Mouse (Mus musculus) heart, adult 9 months (tissue): ENCODE measurements around the gene Ahcyl2.

Experiments used
- DNase-seq, 2 experiments: peaks; one replicate each; pipeline ENCODE4 v3.0.0; 2022; ENCODE audit warnings: low spot score in 2 of 2

Gene Ahcyl2

DNA sequence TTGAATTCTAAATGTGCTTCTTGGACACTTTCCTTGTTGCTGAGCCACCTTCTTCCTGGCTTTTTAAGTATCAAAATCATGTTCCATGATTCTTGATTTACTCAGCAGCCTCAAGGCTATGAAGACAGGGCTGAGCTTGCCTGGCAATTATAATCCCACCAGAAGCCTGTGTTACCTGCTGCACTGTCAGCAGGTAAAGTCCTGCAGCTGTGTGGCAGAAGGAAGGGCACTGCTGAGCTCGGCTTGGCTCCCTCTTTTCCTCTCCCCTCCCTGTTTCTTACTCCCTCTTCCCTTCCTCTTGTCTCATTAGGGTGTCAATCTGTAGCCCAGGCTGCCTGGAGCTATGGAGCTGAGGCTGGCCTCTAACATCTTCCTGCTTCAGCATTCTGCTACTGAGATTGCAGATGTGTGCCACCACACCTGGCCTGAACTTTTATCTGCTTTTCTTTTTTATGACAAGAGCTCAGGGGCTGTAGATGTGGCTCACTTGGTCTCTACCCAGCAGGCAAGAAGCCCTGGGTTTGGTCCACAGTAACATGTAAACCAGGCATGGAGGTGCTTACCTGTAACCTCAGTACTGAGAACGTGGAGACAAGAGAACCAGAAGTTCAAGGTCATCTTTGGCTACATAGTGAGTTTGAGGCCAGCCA is 3.0 kb downstream of the Ahcyl2 start:
- DNase-seq = no peak

GRCm38 (mm10) chr6:29772236-29772635 is 4.4 kb downstream of the Ahcyl2 start:
- no peak for DNase-seq

- DNase-seq = no peak
Measured at GRCm38 (mm10) chr6:29774161-29774560, 6.3 kb downstream of the Ahcyl2 start.

- no peak for DNase-seq
Measured at GRCm38 (mm10) chr6:29775609-29776008, 7.8 kb downstream of the Ahcyl2 start.

DNA sequence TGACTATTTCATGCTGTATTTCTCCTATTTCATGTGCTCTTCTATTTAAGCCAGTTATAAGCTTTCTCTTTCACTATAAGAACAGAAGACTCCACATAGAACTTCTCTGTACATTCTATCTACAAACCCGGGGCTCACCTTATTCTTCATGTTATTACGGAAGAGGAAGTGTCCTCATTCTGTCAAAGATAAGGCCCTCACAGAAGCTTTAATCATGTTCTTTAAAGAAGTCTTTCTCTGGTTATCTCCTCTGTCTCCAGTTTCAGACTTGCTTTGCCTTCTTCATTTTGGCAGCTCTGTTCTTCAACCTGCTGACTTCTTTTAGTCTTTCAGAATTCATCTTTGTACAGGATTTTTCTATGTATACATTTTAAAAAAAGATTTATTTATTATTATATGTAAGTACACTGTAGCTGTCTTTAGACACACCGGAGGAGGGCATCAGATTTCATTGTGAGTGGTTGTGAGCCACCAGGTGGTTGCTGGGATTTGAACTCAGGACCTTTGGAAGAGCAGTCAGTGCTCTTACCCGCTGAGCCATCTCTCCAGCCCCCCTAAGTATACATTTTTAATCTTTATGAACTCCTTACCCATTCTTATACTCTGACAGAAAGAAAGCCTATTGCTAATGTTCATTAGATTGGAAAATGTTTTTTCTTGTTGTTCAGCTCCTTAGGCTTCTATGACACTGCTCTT is 8.9 kb downstream of the Ahcyl2 start:
- no peak for DNase-seq

- no peak for DNase-seq
Measured at GRCm38 (mm10) chr6:29777238-29777555, 9.4 kb downstream of the Ahcyl2 start.

DNA sequence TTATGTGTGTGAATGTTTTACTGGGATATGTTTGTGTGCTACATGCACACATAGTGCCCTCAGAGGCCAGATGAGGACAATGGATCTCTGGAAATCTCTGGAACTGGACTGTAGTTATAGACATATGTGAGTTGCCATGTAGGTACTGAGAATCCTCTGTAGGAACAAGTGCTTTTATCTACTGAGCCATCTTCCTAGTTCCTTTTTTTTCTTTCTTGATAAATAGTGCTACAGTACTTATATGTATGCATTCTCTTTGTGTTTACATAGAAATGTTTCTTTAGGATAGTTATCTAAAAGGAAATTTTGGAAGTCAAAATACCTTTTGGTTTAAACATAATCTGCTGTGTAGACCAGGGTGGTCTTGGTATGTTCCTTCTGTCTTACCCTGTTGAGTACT is 12.3 kb downstream of the Ahcyl2 start:
- no peak for DNase-seq

DNA sequence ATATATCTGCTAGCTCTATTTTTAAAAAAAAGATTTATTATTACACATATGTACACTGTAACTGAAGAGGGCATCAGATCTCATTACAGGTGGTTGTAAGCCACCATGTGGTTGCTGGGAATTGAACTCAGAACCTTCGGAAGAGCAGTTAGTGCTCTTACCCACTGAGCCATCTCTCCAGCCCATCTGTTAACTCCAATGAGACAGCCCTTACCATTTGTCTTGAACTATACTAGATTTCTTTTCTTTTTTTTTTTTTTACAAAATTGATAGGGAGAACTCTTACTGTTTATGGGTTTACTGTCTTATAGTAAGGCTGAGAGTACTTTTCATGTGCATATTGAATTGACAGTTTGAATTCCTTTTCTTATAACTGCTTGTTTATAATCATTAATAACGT is 12.8 kb downstream of the Ahcyl2 start:
- DNase-seq = no peak

- DNase-seq = no peak
Measured at GRCm38 (mm10) chr6:29782239-29782638, 14.4 kb downstream of the Ahcyl2 start.

DNA sequence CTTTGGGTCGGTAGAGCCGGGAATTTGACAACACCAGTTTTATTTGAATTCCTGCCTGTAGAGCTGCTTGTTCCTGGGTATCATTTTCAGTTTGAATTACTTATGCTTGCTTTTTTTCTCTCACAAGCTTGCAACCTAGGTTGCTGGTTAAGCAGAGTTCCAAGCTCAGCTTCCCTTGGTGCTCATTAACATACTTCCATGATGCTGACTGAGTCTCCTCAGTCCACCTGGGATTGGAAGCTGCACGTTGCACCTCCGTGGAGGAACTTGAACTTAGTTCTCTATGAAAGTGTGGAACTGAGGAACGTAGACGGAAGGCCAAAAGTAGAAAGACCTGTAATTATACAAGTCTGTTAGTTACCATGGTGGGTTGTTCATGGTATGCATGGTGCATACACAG is 16.1 kb downstream of the Ahcyl2 start:
- DNase-seq = no peak

DNA sequence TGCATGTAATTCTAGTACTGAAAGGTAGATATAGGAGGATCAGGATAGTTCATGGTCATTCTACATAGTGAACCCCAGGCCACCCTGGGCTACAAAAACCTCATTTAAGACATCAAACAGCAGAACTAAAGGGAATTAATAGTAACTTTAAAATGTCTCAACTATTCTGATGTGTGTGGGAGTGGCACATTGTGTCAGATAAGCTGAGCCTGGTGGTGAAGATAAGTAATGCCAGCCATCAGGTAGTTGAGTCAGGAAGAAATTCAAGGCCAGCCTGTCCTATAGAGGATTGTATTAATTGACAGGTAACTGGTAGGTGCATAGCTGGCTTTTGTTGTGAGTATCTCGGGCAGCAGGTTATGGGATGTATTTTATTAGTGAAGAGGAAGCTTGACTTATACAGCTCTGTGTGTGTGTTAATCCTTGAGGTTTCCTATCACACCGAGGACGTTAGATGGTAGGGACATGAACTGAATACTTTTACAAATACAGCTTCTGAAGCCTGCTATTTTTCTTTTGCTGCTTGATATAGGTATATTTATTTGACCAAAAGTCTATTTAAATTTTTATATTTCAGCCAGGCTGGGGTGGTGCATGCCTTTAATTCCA is 16.7 kb downstream of the Ahcyl2 start:
- no peak for DNase-seq

GRCm38 (mm10) chr6:29785759-29786158 is 17.9 kb downstream of the Ahcyl2 start:
- DNase-seq = no peak

DNA sequence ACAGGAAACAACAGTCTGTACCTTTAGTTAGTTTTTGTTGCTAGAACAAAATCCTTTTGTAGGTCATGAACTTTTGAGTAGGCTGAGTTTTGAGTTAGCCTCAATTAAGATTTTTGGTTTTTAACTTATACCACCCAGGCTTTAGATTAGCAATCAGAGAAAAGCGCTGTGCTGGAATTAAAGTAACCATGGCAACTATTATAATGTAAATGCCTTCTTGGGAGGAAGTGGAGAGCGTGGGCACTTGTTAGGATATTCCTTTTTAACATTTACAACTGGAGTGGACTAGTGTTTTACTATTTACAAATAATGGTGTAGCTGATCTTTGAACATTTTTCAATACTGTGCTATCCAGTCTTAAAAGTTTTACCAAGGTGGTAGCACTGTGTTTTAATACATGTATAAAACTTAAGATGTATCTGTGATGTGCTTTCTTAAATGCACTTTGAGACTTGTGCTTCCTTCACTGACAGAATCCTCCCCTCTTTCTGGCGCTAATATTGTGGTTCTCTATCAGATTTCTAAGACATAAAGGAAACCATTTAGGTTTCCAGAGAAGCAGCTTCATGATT is 21.1 kb downstream of the Ahcyl2 start:
- no peak for DNase-seq

- no peak for DNase-seq
Measured at GRCm38 (mm10) chr6:29790014-29790698, 22.3 kb downstream of the Ahcyl2 start.

DNA sequence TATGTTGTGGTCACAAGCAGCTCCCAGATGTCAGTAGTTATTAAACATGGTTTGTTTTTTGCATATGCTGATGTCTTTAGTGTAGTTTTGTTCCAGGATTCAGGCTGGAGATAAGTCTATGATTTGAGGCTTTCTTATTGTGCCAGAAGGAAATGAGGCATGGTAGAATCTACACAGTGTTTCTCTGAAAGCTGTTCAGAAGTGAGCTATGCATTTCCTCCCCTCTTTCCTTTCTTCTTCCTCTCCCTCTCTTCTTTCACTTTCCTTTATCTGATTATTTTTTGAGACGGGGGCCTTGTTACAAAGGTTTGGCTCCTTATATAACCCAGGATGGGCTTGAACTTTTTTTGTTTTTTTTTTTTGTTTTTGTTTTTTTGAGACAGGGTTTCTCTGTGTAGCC is 25.7 kb downstream of the Ahcyl2 start:
- DNase-seq = no peak

GRCm38 (mm10) chr6:29794582-29794981 is 26.8 kb downstream of the Ahcyl2 start:
- DNase-seq = peak; percentile 15 to 39

DNA sequence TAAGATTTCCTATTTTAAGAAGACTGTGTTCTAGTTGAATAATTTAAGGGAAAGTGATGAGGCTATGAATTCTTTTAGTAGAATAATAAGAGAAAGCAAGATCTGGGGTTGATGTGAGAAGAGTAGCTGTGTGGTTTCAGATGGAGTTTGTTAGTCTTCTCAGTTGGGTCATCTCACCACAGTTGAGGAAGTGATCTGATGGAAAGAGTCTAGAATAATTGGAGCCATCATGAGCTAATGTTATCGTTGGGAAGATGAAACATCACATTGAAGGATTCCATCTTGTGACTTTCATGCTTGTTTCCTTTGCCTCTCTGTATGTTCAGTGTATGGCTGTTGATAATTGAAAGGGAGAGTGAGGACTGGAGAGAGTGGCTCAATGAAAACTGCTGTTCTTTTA is 35.2 kb downstream of the Ahcyl2 start:
- no peak for DNase-seq

DNA sequence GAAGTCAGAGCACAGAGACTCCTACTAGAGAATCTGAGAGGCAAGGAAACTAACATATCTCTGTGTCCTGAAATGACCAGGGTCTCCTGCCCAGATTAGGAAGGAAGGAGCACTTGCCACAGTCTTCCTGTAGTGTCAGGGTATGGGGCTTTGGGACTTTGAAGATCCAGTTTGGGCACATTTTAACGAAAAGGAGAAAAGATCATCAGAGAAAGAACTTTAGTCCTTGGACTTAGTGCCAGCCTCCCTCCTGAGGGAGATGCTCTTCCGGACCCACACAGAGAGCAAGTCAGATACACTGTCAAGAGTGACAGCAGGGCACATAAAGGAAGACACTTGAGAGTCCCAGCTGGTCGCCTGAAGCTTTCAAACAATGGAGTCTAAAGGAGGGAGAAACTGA is 36.2 kb downstream of the Ahcyl2 start:
- DNase-seq = no peak

DNA sequence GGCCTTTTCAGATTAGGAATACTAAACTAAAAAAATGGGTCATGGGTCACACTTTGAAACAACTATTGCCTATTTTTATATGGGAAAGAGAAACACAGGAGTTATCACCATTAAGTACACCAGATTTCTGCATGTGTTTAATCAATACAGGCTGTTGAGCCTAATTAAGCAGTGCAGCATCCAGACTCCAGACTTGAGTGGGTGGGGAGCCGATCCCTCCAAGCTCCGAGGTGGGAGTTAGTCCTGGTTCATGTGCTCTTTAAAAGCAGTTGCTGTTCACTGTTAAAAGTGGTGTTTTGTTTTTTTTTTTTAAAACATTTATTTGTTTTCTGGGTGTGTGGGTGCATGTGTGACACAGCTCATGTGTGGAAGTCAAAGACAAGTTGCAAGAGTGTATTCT is 37.6 kb downstream of the Ahcyl2 start:
- no peak for DNase-seq

DNA sequence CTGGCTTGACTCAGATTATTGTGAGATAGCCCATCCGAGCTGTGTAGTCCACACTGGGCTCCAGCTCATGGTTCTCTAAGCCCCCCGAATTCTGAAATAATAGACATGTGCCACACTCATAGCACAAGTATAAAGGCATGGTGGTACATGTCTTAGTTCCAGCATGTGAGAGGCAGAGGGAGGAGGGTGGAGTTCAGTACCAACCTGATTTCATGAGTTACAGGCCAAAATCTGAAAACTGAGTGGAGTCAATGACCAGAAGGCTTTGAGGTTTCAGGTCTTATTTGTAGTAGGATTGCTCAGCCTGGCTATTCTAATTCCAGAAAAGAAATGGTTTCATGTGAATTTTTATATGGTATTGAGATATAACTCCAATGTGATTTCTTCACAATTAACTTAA is 44.3 kb downstream of the Ahcyl2 start:
- DNase-seq = no peak

DNA sequence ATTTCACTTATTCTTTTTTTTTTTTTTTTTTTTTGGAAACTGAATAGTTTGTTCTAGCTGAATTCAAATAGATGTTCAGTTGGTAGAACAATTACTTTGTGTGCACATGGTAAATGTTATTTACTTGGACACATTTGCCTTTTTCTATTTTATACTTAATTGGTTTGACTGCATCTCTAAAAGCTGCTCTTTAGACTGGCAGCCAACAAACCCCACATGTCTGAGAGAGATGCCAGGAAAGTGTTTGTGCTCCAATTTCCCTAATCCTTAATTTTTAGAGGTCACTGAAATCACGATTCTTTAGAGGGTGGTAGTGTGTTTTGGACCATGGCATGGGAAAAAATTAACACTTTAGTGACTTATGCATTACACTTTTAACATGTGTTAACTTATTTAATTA is 44.8 kb downstream of the Ahcyl2 start:
- DNase-seq = no peak

DNA sequence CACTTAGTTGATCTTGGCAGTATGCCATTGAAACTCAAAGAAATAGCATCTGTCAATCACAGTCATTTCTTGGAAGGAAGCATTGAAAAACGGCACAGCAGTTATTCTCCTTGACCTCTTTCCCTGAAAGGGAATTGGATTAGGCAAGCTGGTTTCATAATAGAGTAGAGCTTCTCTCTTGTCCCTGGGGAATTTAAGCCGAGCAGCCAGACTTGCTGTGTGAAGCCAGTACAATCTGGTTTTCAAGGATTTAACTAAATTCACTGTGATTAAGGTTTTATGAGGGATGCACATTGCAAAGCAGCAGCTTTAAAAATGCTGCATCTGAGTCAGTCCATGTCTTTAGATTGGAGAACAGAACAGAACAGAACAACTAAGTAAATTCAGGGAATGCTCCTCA is 46.8 kb downstream of the Ahcyl2 start:
- peak; percentile 19 to 36 for DNase-seq

DNA sequence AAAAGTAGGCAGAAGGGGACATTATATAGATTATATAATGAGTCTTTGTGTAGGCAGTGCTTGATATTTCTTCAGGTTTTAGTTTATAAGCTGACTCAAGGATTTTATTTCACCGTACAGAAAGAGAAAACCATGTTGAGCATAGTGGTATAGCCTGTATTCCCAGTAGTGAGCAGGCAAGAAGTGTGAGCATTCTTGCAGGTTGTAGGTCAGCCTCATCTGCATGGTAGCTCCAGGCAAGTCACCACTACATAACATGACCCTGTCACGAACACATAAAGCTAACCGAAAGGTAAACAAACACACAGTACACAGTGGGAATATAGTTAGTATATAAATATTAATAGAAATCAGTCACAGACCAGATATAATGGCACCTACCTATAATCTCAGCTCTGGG is 47.2 kb downstream of the Ahcyl2 start:
- no peak for DNase-seq
